Mouse (Mus musculus): ENCODE results near the gene Cry2. TPM values are rescaled to one million over a fixed set of nuclear protein-coding genes. Genes with fewer than 3 reads are reported as not detected.
"Not testable (repeated sequence)": the region's sequence is repeated elsewhere in the genome, so short reads cannot be mapped to it uniquely, and the experiment has no call there.

Cry2 gene
- 35.9 and 37.7 TPM in 2 replicates for polyA plus RNA-seq (2015; fragmentation: Nextera tagmentation; extraction: Ambion mirVana)

- Histone ChIP-seq H3K9ac (peak within 1 kb of the TSS; percentile 82), H3K27ac (replicated peaks) (peak within 1 kb of the TSS; percentile 88), H3K9me3 (no peaks in the 10 kb centered on the region), H3K4me1 (replicated peaks) (peaks cover 59% of the 10 kb centered on the region), H3K4me3 (peak within 1 kb of the TSS; percentile 73), H3K27me3 (peaks cover 6% of the 10 kb centered on the region; the same call in 1 of the 2 replicates), H3K4me2 (peak within 1 kb of the TSS; percentile 73), H3K36me3 (no peaks in the 10 kb centered on the region)
- peak; percentile 97 for ATAC-seq (ENCODE audit: low read depth)
- WGBS = under 1% methylated on average over 76 of the region's 76 CpGs
These were observed at the start of gene Cry2 for GRCm38 (mm10) chr2:92433578-92434374. Gene Cry2 (minus strand): TSS chr2:92434043.

- no peak overlapping the region for H3K4me3 ChIP-seq
- H3K36me3 ChIP-seq = no peaks in the 10 kb centered on the region
- no peak for ATAC-seq (ENCODE audit: low read depth)
- peaks cover 31% of the 10 kb centered on the region for H3K4me1 ChIP-seq (replicated peaks)
- no peak overlapping the region for H3K27ac ChIP-seq (replicated peaks)
- no peaks in the 10 kb centered on the region for H3K9me3 ChIP-seq
- peaks cover 39% of the 10 kb centered on the region for H3K27me3 ChIP-seq
- H3K4me2 ChIP-seq = no peak overlapping the region
- 45% methylated on average over 5 of the region's 5 CpGs for WGBS
- no peak overlapping the region for H3K9ac ChIP-seq
These were observed 49.7 kb upstream of the Cry2 start for GRCm38 (mm10) chr2:92483505-92483904.

- H3K4me3 ChIP-seq = no peak overlapping the region
- H3K36me3 ChIP-seq = no peaks in the 10 kb centered on the region
- no peak overlapping the region for H3K4me2 ChIP-seq
- H3K9me3 ChIP-seq = no peaks in the 10 kb centered on the region
- H3K27ac ChIP-seq (replicated peaks) = no peak overlapping the region
- no peak for ATAC-seq (ENCODE audit: low read depth)
- 49% methylated on average over 1 of the region's 1 CpGs for WGBS
- peaks cover 29% of the 10 kb centered on the region for H3K4me1 ChIP-seq (replicated peaks)
- peaks cover 39% of the 10 kb centered on the region for H3K27me3 ChIP-seq
- no peak overlapping the region for H3K9ac ChIP-seq
These were observed 48.7 kb upstream of the Cry2 start for GRCm38 (mm10) chr2:92482551-92482950.

GRCm38 (mm10) chr2:92478313-92478688, 44.5 kb upstream of the Cry2 start:
- ATAC-seq (ENCODE audit: low read depth) = no peak
- peaks cover 10% of the 10 kb centered on the region for H3K27me3 ChIP-seq
- H3K4me1 ChIP-seq (replicated peaks) = 0 out of 2 replicates have a peak, but pooled peaks cover 3% of the 10 kb centered on the region
- WGBS = 91% methylated on average over 4 of the region's 4 CpGs
- no peak overlapping the region for H3K9ac ChIP-seq
- no peaks in the 10 kb centered on the region for H3K9me3 ChIP-seq
- H3K4me2 ChIP-seq = no peak overlapping the region
- no peak overlapping the region for H3K4me3 ChIP-seq
- H3K27ac ChIP-seq (replicated peaks) = no peak overlapping the region
- no peaks in the 10 kb centered on the region for H3K36me3 ChIP-seq

GRCm38 (mm10) chr2:92477672-92478312, 43.9 kb upstream of the Cry2 start:
- WGBS = 73% methylated on average over 12 of the region's 12 CpGs
- Histone ChIP-seq H3K9me3 (no peaks in the 10 kb centered on the region), H3K4me1 (replicated peaks) (0 out of 2 replicates have a peak, but pooled peaks cover 3% of the 10 kb centered on the region), H3K36me3 (no peaks in the 10 kb centered on the region), H3K4me2 (no peak overlapping the region), H3K27ac (replicated peaks) (no peak overlapping the region), H3K27me3 (peaks cover 5% of the 10 kb centered on the region), H3K9ac (no peak overlapping the region), H3K4me3 (no peak overlapping the region)
- ATAC-seq (ENCODE audit: low read depth) = no peak

- not testable (repeated sequence) for H3K36me3 ChIP-seq; H3K4me1 ChIP-seq (replicated peaks); H3K9me3 ChIP-seq; H3K4me3 ChIP-seq; ATAC-seq (ENCODE audit: low read depth); H3K27ac ChIP-seq (replicated peaks); H3K27me3 ChIP-seq; H3K4me2 ChIP-seq; H3K9ac ChIP-seq
- WGBS = 83% methylated on average over 7 of the region's 7 CpGs
These were observed 42.7 kb upstream of the Cry2 start for GRCm38 (mm10) chr2:92476580-92476979.

GRCm38 (mm10) chr2:92475711-92476110, 41.9 kb upstream of the Cry2 start:
- H3K27ac ChIP-seq (replicated peaks) = no peak overlapping the region
- no peak overlapping the region for H3K4me3 ChIP-seq
- no peaks in the 10 kb centered on the region for H3K9me3 ChIP-seq
- WGBS = 55% methylated on average over 2 of the region's 2 CpGs
- H3K36me3 ChIP-seq = no peaks in the 10 kb centered on the region
- no peak for ATAC-seq (ENCODE audit: low read depth)
- H3K9ac ChIP-seq = no peak overlapping the region
- H3K27me3 ChIP-seq = no peaks in the 10 kb centered on the region
- H3K4me1 ChIP-seq (replicated peaks) = 0 out of 2 replicates have a peak, but pooled peaks cover 3% of the 10 kb centered on the region
- no peak overlapping the region for H3K4me2 ChIP-seq

- no peaks in the 10 kb centered on the region for H3K27me3 ChIP-seq
- no peaks in the 10 kb centered on the region for H3K9me3 ChIP-seq
- H3K27ac ChIP-seq (replicated peaks) = no peak overlapping the region
- ATAC-seq (ENCODE audit: low read depth) = no peak
- WGBS = 77% methylated on average over 3 of the region's 3 CpGs
- H3K4me1 ChIP-seq (replicated peaks) = 0 out of 2 replicates have a peak, but pooled peaks cover 3% of the 10 kb centered on the region
- no peak overlapping the region for H3K4me3 ChIP-seq
- no peak overlapping the region for H3K4me2 ChIP-seq
- no peaks in the 10 kb centered on the region for H3K36me3 ChIP-seq
- H3K9ac ChIP-seq = no peak overlapping the region
These were observed 41.1 kb upstream of the Cry2 start for GRCm38 (mm10) chr2:92474920-92475319.

- H3K4me3 ChIP-seq = no peak overlapping the region
- ATAC-seq (ENCODE audit: low read depth) = no peak
These were observed 38.2 kb upstream of the Cry2 start for GRCm38 (mm10) chr2:92471886-92472670.

GRCm38 (mm10) chr2:92464690-92465089, 30.8 kb upstream of the Cry2 start:
- Histone ChIP-seq H3K9me3 (no peaks in the 10 kb centered on the region), H3K27me3 (peaks cover 25% of the 10 kb centered on the region), H3K9ac (no peak overlapping the region), H3K36me3 (no peaks in the 10 kb centered on the region), H3K4me2 (no peak overlapping the region), H3K4me3 (no peak overlapping the region), H3K4me1 (replicated peaks) (peaks cover 10% of the 10 kb centered on the region), H3K27ac (replicated peaks) (no peak overlapping the region)
- WGBS = 73% methylated on average over 3 of the region's 3 CpGs
- no peak for ATAC-seq (ENCODE audit: low read depth)

More at GRCm38 (mm10) chr2:92471886-92472670, 38.2 kb upstream of the Cry2 start:
- Histone ChIP-seq H3K36me3 (no peaks in the 10 kb centered on the region), H3K9ac (no peak overlapping the region), H3K27ac (replicated peaks) (no peak overlapping the region), H3K9me3 (no peaks in the 10 kb centered on the region), H3K4me1 (replicated peaks) (no peaks in the 10 kb centered on the region), H3K27me3 (no peaks in the 10 kb centered on the region), H3K4me2 (no peak overlapping the region)
- 81% methylated on average over 12 of the region's 12 CpGs for WGBS

GRCm38 (mm10) chr2:92461215-92461614, 27.4 kb upstream of the Cry2 start:
- Histone ChIP-seq H3K4me3 (no peak overlapping the region), H3K27ac (replicated peaks) (no peak overlapping the region), H3K4me2 (no peak overlapping the region), H3K9ac (no peak overlapping the region), H3K4me1 (replicated peaks) (peaks cover 39% of the 10 kb centered on the region), H3K9me3 (no peaks in the 10 kb centered on the region), H3K27me3 (peaks cover 25% of the 10 kb centered on the region), H3K36me3 (no peaks in the 10 kb centered on the region)
- ATAC-seq (ENCODE audit: low read depth) = no peak
- 92% methylated on average over 1 of the region's 1 CpGs for WGBS
